Mouse (Mus musculus): ENCODE results near the gene Hist2h2ac. TPM values are rescaled to one million over a fixed set of nuclear protein-coding genes. Genes with fewer than 3 reads are reported as not detected.

Hist2h2ac gene
- polyA plus RNA-seq, 1 experiment from 2014 or later = 11.3 TPM

DNA sequence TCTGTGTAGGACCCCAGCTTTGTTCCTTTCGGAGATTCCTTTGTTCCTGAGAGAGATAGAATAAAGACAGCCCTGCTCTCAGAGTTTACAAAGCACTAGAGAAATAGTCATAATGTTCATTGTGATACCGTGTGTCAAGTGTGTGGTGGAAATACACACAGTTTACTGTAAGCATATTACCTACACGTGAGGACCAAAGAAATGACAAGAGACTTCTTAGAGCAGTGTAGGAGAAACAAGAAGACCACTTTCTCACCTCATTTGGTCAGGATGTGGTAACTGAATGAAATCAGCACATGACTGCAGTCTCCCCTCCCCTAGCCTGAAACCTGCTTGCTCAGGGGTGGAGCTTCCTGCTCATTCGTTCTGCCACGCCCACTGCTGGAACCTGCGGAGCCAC is 22.5 kb downstream of the Hist2h2ac start:
- WGBS = 5% methylated on average over 6 of the region's 6 CpGs
- H3K4me3 ChIP-seq (ENCODE audit: low read length) = peak overlapping the region; percentile 55
- peak; percentile 28; the same call in 1 of the 2 replicates for ATAC-seq (ENCODE audit: low FRiP score, low TSS enrichment)
- peak overlapping the region; percentile 81 for H3K4me2 ChIP-seq (replicated peaks; ENCODE audit: low read depth, low read length)
- H3K9me3 ChIP-seq (ENCODE audit: control insufficient read depth, low read length) = no peaks in the 10 kb centered on the region
- no peaks in the 10 kb centered on the region for H3K36me3 ChIP-seq (ENCODE audit: control insufficient read depth, insufficient read depth, low read length)
- no peak overlapping the region; the same call in 1 of the 2 replicates for H3K27ac ChIP-seq (ENCODE audit: low read depth, low read length)
- peaks cover 5% of the 10 kb centered on the region for H3K4me1 ChIP-seq (ENCODE audit: control insufficient read depth, insufficient read depth, low read length)
- peak overlapping the region; percentile 43; the same call in 1 of the 2 replicates for H3K9ac ChIP-seq (ENCODE audit: low read depth, low read length)
- no peaks in the 10 kb centered on the region for H3K27me3 ChIP-seq (ENCODE audit: control insufficient read depth, insufficient read depth, low read length)

DNA sequence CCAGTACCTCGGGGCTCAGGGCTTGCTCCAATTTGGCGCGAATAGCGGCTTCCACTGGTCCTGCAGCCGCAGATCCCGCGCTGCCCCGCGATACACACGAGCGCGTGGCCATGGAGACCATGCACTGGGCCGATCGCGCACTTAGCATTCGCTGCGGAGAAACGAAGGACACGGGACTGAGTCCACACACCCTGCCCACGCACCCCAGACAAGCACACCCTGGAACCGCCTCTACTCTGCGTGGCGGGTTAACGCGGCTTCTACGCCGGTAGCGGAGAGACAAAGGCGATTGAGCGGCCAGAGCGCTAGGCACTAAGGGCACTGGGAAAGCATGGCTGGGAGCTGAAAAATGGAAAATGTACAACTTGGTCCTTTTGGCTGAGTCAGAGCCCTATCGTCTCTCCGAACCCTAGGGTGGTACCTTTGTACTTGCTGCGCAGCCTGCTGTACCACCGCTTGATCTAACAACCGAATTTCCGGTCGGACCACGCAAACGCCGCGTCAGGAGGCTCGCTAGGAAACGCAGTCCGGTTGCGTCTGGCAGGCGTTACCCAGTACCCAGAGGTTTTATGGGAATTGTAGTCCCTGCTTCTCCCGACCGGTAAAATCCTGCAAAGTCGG is 23.4 kb downstream of the Hist2h2ac start:
- no peaks in the 10 kb centered on the region for H3K9me3 ChIP-seq (ENCODE audit: control insufficient read depth, low read length)
- H3K4me2 ChIP-seq (replicated peaks; ENCODE audit: low read depth, low read length) = peak overlapping the region; percentile 81
- H3K27me3 ChIP-seq (ENCODE audit: control insufficient read depth, insufficient read depth, low read length) = no peaks in the 10 kb centered on the region
- peak overlapping the region; percentile 55 for H3K4me3 ChIP-seq (ENCODE audit: low read length)
- H3K9ac ChIP-seq (ENCODE audit: low read depth, low read length) = peak overlapping the region; percentile 80
- ATAC-seq (ENCODE audit: low FRiP score, low TSS enrichment) = peak; percentile 93
- peak overlapping the region; percentile 90 for H3K27ac ChIP-seq (ENCODE audit: low read depth, low read length)
- H3K4me1 ChIP-seq (ENCODE audit: control insufficient read depth, insufficient read depth, low read length) = peaks cover 5% of the 10 kb centered on the region
- H3K36me3 ChIP-seq (ENCODE audit: control insufficient read depth, insufficient read depth, low read length) = no peaks in the 10 kb centered on the region
- under 1% methylated on average over 50 of the region's 50 CpGs for WGBS

DNA sequence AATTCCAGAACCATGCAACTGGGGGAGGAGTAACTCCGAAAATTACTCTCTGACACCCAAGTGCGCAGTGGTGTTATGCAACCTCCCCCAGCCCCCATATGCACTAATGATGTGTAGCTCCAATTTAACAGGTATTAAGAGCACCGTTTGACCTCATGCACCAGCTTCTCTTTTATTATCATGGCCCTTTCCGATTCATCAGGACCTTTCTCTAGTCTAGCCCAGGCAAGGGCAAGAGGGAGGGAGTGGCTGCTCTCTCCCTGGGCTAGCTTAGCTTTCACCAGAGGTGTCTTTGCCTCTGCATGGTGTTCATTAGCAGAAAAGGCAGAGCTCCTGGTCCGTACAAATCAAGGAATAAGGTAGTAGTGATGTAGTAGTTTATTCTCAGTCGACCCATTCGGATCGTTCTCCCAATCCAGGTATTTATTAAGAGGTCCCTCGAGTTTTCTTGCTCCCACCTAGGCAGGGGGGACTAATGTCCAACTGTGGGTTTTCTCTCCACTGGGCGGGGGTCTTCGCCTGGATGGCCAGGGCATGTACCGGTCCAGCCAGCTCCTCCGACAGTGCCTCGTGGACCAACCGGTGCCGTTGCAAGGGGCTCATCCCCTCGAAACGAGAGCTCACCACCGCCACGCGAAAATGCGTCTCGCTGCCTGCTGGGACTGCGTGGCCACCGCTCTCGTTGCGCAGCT is 24.1 kb downstream of the Hist2h2ac start:
- WGBS = 16% methylated on average over 27 of the region's 27 CpGs
- Histone ChIP-seq H3K27ac (ENCODE audit: low read depth, low read length) (peak overlapping the region; percentile 90), H3K9ac (ENCODE audit: low read depth, low read length) (peak overlapping the region; percentile 80), H3K27me3 (ENCODE audit: control insufficient read depth, insufficient read depth, low read length) (no peaks in the 10 kb centered on the region), H3K4me2 (replicated peaks; ENCODE audit: low read depth, low read length) (peak overlapping the region; percentile 81), H3K9me3 (ENCODE audit: control insufficient read depth, low read length) (no peaks in the 10 kb centered on the region), H3K4me1 (ENCODE audit: control insufficient read depth, insufficient read depth, low read length) (peaks cover 5% of the 10 kb centered on the region), H3K4me3 (ENCODE audit: low read length) (peak overlapping the region; percentile 55), H3K36me3 (ENCODE audit: control insufficient read depth, insufficient read depth, low read length) (no peaks in the 10 kb centered on the region)
- ATAC-seq (ENCODE audit: low FRiP score, low TSS enrichment) = peak; percentile 53; the same call in 1 of the 2 replicates

DNA sequence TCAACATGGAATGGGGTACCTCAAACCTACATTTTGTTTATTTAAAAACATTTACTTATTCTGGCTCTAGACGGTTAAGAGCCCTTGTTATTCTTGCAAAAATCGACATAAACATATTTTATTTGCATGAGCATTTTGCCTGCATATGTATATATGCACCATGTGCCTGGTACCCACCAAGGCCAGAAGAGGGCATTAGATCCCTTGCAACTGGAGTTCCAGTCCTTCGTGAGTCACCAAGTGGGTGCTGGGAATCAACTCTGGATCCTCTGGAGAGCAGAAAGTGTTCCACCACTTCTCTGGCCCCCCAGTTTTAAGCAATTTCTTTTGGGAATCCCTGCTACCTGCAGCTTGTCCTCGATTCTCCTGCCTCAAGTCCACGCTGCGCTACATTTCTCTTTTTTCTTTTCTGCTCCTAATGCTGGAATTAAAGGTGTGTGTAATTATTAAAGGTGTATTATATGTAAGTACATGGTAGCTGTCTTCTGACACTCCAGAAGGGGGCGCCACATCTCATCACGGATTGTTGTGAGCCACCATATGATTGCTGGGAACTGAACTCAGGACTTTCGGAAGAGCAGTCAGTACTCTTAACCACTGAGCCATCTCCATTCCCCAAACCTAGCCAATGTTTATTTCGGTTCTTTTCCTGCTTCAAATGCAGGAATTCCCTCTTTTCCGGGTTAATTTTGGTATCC is 24.9 kb downstream of the Hist2h2ac start:
- Histone ChIP-seq H3K27ac (ENCODE audit: low read depth, low read length) (no peak overlapping the region), H3K4me3 (ENCODE audit: low read length) (no peak overlapping the region), H3K27me3 (ENCODE audit: control insufficient read depth, insufficient read depth, low read length) (no peaks in the 10 kb centered on the region), H3K4me1 (ENCODE audit: control insufficient read depth, insufficient read depth, low read length) (peaks cover 5% of the 10 kb centered on the region), H3K9me3 (ENCODE audit: control insufficient read depth, low read length) (no peaks in the 10 kb centered on the region), H3K36me3 (ENCODE audit: control insufficient read depth, insufficient read depth, low read length) (no peaks in the 10 kb centered on the region), H3K9ac (ENCODE audit: low read depth, low read length) (no peak overlapping the region), H3K4me2 (replicated peaks; ENCODE audit: low read depth, low read length) (no peak overlapping the region)
- no peak for ATAC-seq (ENCODE audit: low FRiP score, low TSS enrichment)
- WGBS = 92% methylated on average over 11 of the region's 11 CpGs

DNA sequence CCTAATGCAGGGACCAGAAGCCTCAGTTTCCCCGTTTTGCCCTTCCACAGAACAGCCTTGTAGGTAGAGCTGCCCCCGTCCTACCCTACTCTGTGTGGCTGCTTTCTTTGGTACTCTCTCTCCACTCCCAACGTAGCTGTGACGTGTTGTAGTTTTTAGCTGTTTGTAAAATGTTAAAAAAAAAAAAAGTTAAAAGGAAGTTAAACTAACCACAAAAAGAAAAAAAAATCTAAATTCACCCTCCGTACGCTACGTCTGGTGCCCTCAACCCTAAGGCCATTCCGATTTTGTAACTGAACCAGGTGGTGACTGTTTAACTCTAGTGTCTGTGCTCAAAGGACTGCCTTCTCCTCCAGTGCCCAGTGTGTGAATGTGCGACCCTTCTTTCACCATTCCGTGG is 25.7 kb downstream of the Hist2h2ac start:
- Histone ChIP-seq H3K9me3 (ENCODE audit: control insufficient read depth, low read length) (no peaks in the 10 kb centered on the region), H3K4me1 (ENCODE audit: control insufficient read depth, insufficient read depth, low read length) (peaks cover 5% of the 10 kb centered on the region), H3K9ac (ENCODE audit: low read depth, low read length) (no peak overlapping the region), H3K4me3 (ENCODE audit: low read length) (no peak overlapping the region), H3K27ac (ENCODE audit: low read depth, low read length) (no peak overlapping the region), H3K4me2 (replicated peaks; ENCODE audit: low read depth, low read length) (no peak overlapping the region), H3K27me3 (ENCODE audit: control insufficient read depth, insufficient read depth, low read length) (no peaks in the 10 kb centered on the region), H3K36me3 (ENCODE audit: control insufficient read depth, insufficient read depth, low read length) (no peaks in the 10 kb centered on the region)
- WGBS = 91% methylated on average over 10 of the region's 10 CpGs
- ATAC-seq (ENCODE audit: low FRiP score, low TSS enrichment) = no peak

DNA sequence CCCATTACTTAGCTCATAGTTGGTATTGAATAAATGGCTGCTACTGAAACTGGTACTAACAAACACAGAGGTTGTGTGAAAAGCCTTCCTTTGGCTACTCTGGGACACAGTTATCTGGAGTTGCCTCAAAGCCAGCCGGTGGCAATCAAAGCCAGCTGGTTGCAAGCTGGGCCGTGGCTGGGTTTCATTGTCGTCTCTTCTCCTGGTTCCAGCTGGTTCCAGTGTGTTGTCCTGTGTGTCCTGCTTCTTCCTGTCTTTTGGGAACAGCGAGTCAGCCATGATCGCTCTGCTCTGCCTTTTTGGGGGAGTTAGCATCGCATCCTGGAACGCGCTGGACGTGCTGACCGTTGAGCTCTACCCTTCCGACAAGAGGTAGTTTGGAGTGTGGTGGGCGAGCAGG is 27.7 kb downstream of the Hist2h2ac start:
- Histone ChIP-seq H3K4me1 (ENCODE audit: control insufficient read depth, insufficient read depth, low read length) (peaks cover 5% of the 10 kb centered on the region), H3K27ac (ENCODE audit: low read depth, low read length) (no peak overlapping the region), H3K9me3 (ENCODE audit: control insufficient read depth, low read length) (no peaks in the 10 kb centered on the region), H3K27me3 (ENCODE audit: control insufficient read depth, insufficient read depth, low read length) (no peaks in the 10 kb centered on the region), H3K36me3 (ENCODE audit: control insufficient read depth, insufficient read depth, low read length) (no peaks in the 10 kb centered on the region), H3K4me2 (replicated peaks; ENCODE audit: low read depth, low read length) (no peak overlapping the region), H3K4me3 (ENCODE audit: low read length) (no peak overlapping the region), H3K9ac (ENCODE audit: low read depth, low read length) (no peak overlapping the region)
- no peak for ATAC-seq (ENCODE audit: low FRiP score, low TSS enrichment)
- WGBS = 55% methylated on average over 12 of the region's 12 CpGs

DNA sequence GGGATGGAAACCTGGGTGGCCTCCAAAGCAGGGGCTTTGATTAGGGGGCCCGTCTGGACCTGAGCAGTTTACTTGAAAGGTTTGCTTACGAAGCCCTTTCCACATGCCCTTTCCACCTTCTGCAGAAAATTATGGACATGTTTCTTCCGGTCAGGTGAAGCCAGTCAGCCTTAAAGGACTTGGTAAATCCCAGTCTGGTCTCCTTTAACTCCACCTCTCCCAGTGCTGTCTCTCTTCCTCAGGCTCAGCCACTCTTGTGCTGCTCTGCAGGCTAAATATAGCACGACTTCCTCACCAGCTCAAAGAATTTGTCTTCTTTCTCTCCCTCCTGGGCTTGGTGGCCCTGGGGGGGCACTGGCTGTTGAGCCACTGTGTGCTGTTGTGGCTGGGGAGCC is 38.3 kb downstream of the Hist2h2ac start:
- Histone ChIP-seq H3K27ac (ENCODE audit: low read depth, low read length) (0 out of 2 replicates have a peak overlapping the region, but pooled peaks have one; percentile 24), H3K4me2 (replicated peaks; ENCODE audit: low read depth, low read length) (peak overlapping the region; percentile 63; the same call in 1 of the 2 replicates), H3K4me1 (ENCODE audit: control insufficient read depth, insufficient read depth, low read length) (peaks cover 16% of the 10 kb centered on the region), H3K9ac (ENCODE audit: low read depth, low read length) (no peak overlapping the region), H3K4me3 (ENCODE audit: low read length) (peak overlapping the region; percentile 48; the same call in 1 of the 2 replicates), H3K27me3 (ENCODE audit: control insufficient read depth, insufficient read depth, low read length) (no peaks in the 10 kb centered on the region), H3K36me3 (ENCODE audit: control insufficient read depth, insufficient read depth, low read length) (peaks cover 17% of the 10 kb centered on the region), H3K9me3 (ENCODE audit: control insufficient read depth, low read length) (no peaks in the 10 kb centered on the region)
- no peak for ATAC-seq (ENCODE audit: low FRiP score, low TSS enrichment)
- 19% methylated on average over 4 of the region's 4 CpGs for WGBS

DNA sequence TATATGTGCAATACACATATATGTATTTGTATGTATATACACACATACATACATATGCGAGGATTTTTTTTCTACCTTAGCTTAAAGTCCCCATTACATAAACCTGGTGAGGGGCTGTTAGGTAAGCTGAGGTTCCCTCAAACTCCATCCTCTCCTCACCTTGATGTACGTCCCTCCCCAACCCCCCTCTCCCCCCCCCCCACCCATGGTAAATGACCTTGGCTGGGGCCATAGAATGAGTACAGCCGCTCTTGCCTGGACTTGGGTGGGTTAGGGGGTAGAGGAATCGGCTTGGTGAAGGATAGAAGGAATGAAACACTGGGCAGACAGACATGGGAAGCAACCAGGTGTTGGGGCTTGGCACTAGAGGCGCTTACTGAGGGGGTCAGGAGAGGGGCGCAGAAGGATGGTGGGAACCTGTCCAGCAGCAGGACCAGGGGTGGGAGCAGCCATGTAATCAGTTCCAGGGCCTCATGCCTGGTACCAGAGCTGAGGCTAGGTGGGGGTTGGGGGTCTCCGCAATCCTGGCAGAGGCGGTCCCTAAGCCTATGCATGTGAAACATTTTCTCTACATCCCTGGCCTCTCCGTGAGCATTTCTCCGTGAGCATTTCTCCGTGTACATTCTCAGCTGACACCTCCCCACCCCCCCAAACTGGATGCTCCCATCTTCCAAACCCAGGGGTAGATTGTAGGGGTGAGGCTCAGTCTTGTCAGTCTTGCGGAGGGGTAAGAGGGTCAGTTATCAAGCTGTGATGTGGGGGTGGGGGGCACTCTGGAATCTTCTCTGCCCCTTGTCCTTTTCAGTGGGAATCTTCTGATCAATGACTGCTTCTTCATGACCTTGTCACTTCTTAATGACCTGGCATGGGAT is 38.9 kb downstream of the Hist2h2ac start:
- Histone ChIP-seq H3K4me2 (replicated peaks; ENCODE audit: low read depth, low read length) (peak overlapping the region; percentile 63), H3K9me3 (ENCODE audit: control insufficient read depth, low read length) (no peaks in the 10 kb centered on the region), H3K36me3 (ENCODE audit: control insufficient read depth, insufficient read depth, low read length) (peaks cover 20% of the 10 kb centered on the region), H3K4me1 (ENCODE audit: control insufficient read depth, insufficient read depth, low read length) (peaks cover 16% of the 10 kb centered on the region), H3K27me3 (ENCODE audit: control insufficient read depth, insufficient read depth, low read length) (no peaks in the 10 kb centered on the region), H3K9ac (ENCODE audit: low read depth, low read length) (no peak overlapping the region), H3K27ac (ENCODE audit: low read depth, low read length) (no peak overlapping the region), H3K4me3 (ENCODE audit: low read length) (peak overlapping the region; percentile 48)
- WGBS = 44% methylated on average over 12 of the region's 12 CpGs
- no peak for ATAC-seq (ENCODE audit: low FRiP score, low TSS enrichment)

Data from kidney, embryonic 14.5 days (tissue).